Mouse (Mus musculus) liver (tissue): ENCODE results near the gene St5.

Experiments
- DNase-seq: peaks from one replicate; pipeline ENCODE4 v3.0.0-alpha.2; 2020; ENCODE audit warnings: mixed read lengths

St5 gene

GRCm38 (mm10) chr7:109523741-109524441, 179.5 kb downstream of the St5 start:
- DNase-seq: no peak

- no peak for DNase-seq
These were observed 180.1 kb downstream of the St5 start for GRCm38 (mm10) chr7:109523304-109523703.

DNA sequence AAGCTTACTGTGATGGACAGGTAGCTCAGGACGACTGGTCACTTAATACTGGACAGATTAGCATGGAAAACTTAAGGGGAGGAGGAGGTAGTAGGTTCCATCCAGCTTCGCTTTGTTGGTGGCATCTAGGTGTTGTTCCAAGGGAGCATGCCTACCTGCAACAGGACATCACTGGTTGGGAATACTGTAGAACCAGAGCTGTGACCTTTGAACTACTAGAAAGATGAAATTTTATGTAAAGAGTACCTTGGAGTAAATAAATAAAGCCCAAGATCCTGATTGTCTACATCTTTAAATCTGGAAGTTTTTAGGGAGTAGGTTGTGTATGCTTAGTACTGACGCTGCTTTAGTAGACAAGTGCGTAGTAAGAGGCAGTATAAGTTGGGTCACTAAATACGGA, 181.3 kb downstream of the St5 start:
- DNase-seq: no peak

DNA sequence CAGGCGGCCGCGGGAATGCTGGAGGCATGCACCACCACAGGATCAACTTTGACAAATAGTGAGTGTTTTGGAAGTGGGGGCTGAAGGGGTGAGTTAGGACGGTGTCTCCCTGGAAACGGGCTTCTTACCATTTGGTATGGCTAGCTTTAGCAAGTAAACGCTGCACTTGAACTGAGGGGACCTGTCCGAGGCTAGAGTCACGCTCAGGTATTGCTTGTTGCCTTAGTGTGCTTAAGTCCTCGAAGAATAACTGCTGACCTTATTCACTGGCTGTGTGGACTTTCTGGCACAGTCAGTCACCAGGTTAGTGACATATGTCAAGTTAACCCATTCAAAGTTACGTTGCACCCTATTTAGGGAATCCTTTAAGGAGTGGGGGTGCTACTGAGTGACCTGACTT, 183.5 kb downstream of the St5 start:
- no peak for DNase-seq

DNA sequence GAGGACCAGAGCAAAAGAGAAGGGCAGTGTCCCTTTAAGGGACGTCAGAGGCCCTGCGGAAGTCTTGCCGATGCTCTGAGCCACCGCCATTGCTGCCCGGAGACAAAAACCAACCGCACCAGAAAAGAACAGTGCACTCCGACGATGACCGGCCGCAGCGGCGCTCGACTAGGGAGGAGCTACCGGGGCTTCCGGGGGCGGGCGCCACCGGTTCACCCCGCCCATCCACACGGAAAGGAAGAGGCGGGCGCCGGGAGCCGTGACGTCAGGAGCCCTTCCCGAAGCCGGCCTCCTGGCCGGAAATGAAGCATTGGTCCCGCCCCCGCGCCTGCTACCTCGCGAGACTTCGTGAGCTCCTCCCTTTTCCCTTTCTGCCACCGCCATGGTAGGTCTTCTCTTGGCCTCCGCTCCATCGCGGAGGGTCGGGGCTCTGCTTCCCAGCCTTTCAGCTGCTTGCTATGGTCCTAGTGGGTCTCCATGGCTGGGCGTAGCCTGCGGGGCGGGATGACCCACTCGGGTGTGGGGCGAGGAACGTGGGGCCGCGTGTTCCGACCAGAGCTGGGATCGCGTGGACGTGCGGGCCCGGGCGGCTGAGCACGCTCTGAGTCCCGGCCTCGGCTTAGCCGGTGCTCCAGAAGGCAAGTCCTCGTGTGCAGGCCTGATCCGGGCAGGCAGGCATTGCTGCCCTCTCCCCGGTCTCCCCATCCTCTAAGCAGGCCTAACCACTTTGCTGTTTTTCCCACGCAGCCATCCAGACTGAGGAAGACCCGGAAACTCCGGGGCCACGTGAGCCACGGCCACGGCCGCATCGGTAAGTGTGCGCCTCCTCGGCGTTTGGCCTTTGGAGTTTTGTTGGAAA, 184.3 kb downstream of the St5 start, which contains the start of gene Rpl27a:
Rpl27a (plus strand) TSS at position 310 of the 859 bp plus-strand sequence.
- peak; percentile 99 for DNase-seq

DNA sequence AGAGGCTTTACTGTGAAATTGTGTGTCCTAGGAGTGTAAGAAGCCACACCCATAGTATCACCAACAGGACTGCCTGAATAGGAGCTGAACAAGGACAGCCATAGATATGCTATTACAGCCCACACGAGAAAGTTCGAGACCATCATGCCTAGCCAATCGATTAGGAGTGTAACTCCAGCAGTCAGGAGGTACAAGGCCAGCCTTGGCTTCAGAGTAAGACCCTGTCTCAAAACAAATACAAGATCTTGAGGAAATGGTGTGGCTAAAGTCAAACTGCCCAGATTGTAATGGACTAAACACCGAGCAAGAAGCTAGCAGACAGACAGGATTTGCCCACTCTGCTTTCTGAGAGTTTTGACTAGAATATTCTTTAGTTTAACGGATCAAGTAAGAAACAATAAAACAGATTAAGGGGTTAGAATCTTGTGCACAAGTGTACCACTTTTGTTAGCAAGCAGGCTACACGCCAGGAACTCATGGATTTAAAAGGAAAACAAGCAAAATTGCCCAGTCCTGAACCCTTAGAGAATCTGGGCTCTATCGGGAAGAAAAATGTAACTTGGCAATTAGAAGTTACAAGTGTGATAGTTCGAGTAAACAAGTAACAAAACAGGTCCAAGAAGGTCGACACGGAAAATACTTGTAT, 185.2 kb downstream of the St5 start:
- peak; percentile 54 for DNase-seq

DNA sequence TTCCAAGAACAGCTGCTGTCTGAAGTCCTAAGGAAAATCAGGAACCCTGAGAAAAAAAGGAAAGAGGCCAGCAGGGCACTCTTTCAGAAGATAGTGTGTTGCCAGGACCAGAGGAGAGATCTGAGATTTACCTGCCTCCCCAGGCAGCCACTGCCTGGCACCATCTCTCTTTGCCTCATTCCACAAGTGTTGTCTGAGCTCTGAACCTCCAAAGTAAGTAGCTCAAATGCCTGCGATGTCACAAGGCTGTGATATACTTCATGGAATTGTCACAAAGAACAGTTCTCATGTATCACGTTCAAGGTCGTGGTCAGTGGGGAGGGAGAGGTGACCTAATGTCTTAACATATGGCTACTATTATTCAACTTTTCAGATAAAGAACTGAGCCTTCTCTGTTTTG, 186.9 kb downstream of the St5 start:
- no peak for DNase-seq

GRCm38 (mm10) chr7:109511838-109512237, 191.6 kb downstream of the St5 start:
- no peak for DNase-seq

DNA sequence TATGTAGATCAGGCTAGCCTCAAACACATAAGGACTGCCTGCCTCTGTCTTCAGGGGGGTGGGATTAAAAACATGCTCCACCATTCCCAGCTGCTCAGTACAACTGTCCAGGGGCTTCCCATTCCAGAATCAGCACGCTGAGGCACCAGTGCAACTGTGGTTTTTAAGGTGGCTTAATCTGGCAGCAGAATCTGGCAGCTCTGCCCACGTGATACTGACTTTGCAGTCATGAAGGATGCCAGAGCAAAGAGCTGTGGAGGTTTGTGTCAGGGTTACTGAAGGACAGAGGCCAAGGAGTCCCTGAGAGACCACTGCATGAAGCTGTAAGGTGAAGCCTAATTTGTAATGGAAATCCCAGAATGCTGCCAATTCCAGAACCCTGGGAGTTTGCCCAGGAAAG, 192.6 kb downstream of the St5 start:
- no peak for DNase-seq

- no peak for DNase-seq
These were observed 195.4 kb downstream of the St5 start, which contains the start of gene Trim66 for GRCm38 (mm10) chr7:109508034-109508433. Trim66 (minus strand) TSS chr7:109508134.

DNA sequence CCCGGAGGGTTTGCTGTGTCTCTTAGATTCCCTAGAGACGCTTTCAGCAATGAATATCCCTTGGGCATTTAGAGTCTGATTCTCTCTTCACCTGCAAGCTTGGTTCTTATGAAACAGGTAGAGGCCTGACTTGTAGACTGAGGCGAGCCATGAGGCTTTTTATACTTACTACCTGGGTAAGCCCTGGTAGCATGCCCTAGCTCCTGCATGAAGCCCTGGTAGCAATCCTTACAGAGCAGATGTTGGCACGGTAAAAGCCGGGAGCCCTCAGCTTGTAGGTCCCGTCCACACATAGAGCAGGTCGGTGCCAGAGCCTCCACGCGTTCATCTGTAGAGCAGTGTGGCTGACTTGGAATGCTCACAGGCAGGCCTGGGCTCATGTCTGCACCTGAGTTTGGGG, 195.8 kb downstream of the St5 start:
- no peak for DNase-seq

- no peak for DNase-seq
These were observed 196.3 kb downstream of the St5 start for GRCm38 (mm10) chr7:109507119-109507518.

DNA sequence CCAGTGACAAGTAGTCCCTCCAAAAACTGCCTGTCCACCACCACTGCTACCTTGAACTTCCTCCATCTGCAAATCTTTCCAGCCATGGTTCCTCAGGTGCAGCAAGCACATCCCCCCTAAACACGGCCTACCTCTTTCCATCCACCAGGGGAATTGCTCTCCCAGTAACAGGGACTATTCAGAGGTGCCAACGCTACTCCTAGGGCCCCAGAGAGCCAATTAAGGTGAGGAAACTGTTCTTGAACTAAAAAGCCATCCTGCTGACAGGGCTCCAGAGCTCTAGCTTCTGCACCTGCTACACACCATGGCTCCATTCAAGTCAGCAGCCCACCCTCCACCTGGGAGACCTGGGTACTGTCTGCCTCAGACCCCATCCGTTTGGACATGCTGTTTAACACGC, 205.9 kb downstream of the St5 start:
- no peak for DNase-seq

- no peak for DNase-seq
These were observed 209.8 kb downstream of the St5 start for GRCm38 (mm10) chr7:109493319-109494316.

GRCm38 (mm10) chr7:109492616-109493318, 210.6 kb downstream of the St5 start:
- DNase-seq: no peak

- DNase-seq: no peak
These were observed 219.2 kb downstream of the St5 start for GRCm38 (mm10) chr7:109484221-109484620.

DNA sequence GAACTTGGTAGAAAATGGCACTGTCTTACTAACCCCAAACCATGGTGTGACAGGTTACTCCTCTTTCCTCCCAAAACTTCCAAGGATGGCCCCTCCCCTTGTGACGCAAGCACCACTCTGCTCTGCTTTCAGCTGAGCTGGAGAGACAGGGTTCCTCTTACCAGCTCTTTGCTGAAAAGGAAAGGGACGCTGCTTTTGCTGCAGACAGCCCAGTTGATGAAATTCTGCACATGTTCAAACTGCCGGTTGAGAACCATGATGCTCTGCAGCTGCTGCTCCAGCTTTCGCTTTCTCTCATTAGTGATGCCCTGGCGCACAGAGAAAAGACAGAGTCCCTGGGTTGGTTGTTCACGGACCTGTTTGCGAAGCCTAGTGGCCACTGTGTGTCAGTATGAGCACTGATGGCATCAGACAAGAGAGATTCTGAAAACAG, 222.6 kb downstream of the St5 start:
- no peak for DNase-seq

GRCm38 (mm10) chr7:109477926-109478325, 225.5 kb downstream of the St5 start:
- DNase-seq: no peak
